Mouse (Mus musculus) right cerebral cortex, postnatal 10 days (tissue): ENCODE results near the gene Cd109.
A peak's percentile ranks its signal among the peaks of the same experiment; 100 is the strongest.

Experiments used
- DNase-seq, 2 experiments: peaks; one replicate each; pipeline ENCODE4 v3.0.0; 2021; ENCODE audit warnings: low spot score in 2 of 2

Gene Cd109

DNA sequence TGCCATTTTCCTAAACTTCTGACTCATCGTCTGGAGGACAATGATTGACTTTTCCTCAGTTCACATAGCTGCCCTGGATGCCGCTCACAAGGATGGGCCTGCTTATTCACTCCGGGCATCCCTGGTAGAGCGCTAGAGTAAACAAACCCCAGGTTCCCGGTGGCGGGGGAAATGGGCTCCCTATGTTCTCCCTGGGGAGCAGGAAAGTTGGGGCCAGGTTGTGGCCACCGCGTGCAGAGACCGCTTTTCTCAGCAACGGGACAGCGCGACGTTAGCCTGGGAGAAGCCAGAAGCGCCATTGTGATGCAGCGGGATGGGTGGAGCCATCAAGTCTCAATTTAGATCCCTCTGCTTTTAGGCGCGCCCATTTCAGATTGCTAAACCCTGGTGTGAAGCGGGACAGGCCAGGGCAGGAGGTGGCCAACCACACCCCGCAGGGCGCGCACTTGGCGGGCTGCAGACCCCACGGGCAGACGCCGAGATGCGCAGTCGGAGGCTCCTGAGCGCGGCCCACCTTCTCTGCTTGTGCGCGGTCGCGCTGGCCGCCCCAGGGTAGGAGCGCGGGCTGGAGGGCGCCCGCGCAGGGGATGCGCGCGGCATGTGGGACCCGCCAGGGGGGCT is at the start of gene Cd109:
Cd109 (plus strand) TSS at position 146 of the 621 bp plus-strand sequence.
- peak in 1 of 2 experiments; percentile 26 for DNase-seq

DNA sequence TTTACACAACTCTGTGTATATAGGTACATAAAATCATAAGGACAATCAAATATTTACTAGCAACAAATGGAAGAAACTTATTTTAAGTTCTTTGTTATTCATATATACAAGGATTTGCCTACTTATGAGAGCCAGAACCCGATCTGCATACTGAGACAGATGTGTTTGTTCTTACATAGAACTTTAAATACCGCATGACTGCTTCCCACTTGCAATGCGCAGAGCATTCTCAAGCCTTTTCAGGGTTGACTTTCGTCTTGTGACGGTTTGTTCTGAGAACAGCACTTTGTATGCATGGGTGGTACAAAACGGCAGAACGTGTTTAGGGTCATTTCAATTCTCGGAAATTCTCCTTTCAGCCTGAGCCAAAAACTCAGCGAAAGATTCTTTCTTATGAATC is 45.4 kb upstream of the Cd109 start:
- DNase-seq, result no peak

DNA sequence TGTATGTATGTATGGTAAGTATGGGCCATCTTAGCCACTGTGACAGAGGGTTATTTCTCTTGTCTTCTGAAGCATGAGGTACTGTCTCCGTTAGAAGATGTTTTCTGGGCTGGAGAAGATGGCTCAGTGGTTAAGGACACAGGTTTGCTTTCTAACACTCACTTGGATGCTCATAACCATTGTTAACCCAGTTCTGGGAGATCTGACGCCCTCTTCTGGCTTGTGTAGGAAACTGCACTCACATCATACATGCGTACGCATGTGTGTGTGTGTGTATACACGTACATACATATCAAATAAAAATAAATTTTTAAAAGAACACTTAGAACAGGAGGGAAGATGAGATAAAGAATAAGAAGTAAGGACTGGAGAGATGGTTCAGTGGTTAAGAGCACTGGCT is 38.9 kb upstream of the Cd109 start:
- no peak for DNase-seq

DNA sequence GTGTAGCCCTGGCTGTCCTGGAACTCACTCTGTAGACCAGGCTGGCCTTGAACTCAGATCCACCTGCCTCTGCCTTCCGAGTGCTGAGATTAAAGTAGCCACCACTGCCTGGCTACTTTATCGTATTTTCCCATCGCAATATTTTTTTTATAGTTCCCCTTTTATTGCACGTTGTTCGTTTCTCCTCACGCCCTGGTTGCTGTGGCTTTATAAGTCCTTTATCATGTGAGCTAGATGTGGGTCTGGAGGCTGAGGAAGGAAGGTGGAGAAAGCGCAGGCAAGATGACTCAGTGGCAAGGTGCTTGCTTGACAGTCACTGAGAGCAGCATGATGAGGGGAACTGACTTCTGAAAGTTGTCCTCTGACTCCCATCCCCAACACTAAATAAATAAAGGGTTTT is 36.5 kb upstream of the Cd109 start:
- DNase-seq, result no peak

- DNase-seq, result peak in 1 of 2 experiments; percentile 8
Measured at GRCm38 (mm10) chr9:78579644-78580396, 35.5 kb upstream of the Cd109 start.

DNA sequence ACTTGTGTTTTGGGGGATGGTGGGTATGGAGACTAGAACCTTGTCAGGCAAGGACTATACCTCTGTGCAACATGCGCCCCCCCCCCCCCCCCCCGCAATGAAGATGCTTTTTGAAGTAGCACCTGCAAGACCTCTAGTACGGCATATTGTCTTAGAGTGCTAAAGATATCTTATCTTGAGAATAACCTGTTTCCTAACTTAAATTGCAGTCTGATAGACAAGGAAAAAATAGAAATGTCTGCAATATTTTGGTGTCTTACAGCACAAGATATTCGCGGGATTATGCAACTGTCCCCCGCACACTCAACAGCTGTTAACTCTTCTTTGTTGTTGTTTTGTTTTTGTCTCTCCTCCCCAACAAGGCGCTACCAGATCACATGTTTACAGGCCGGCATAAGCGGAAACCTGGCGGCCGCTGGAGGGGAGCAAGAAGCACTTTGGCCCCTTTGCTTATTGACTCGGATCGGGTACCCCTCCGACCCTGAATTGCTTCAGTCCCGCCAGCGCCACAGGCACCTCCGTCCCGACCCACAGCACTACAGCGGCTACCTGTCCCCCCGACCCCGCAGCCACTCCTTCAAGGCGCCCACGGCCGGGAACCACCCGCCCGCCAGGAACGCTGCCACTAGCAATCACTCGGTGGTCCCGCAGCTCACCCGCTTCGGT is 28.0 kb upstream of the Cd109 start:
- no peak for DNase-seq

DNA sequence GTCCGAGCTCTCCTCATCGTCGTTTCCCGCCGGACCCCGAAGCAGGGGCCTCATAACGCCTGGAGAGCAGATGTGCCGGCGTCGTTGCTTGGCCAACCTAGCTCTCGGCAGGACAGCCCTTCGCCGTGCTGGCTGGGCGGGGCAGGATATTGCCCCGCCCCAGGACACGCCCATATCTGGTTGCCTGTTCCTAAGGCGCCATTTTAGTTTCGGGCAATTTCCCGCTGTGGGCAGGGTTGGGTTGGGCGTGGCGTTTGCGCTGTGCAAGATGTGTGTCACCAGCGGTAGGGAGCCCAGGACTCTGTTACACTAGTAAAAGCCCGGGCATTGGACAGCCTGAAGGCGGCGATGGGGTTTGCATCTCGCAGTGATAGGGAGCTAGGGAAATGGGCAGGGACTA is 27.4 kb upstream of the Cd109 start, which contains the start of gene Slc17a5:
Slc17a5 (minus strand) TSS at position 128 of the 400 bp plus-strand sequence.
- peak; percentile 95 for DNase-seq

- peak; percentile 33 to 44 for DNase-seq
Measured at GRCm38 (mm10) chr9:78588411-78589033, 26.8 kb upstream of the Cd109 start.

DNA sequence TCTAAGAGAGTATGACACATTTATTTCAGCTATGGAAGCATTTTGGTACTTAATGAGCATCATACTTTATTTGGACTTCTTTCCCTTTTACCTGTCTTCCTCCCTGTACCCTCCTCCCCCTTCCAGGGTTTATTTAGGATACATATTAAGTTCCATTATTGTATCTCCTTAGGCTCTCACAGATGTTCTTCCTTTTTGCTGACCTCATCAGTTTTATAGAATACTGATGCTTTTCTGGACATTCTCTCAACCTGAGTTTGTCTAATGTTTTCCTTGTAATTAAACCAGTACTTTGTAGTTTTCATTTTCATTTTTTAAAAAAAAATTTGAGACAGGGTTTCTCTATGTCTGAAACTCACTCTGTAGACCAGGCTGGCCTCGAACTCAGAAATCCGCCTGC is 24.9 kb upstream of the Cd109 start:
- DNase-seq, result no peak

DNA sequence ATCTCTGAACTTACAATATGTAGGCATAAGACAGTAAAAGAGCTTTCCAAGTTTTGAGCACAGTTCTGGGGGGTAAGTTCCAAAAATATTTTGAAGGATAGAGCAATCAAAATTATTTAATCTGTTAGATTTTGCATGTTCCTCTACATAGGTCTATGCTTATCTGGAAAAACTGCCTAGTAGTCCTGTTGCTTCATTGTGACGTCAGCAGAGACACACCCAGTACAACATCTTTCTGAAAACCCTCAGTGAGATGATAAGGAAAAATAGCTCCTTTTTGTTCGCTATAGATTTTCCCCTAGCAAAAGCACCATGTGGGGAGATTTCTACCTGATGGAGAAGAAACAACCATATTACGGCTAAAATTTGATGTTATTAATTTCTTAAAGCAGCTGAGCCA is 20.1 kb upstream of the Cd109 start:
- DNase-seq, result no peak

GRCm38 (mm10) chr9:78595769-78596555 is 19.4 kb upstream of the Cd109 start:
- no peak for DNase-seq

DNA sequence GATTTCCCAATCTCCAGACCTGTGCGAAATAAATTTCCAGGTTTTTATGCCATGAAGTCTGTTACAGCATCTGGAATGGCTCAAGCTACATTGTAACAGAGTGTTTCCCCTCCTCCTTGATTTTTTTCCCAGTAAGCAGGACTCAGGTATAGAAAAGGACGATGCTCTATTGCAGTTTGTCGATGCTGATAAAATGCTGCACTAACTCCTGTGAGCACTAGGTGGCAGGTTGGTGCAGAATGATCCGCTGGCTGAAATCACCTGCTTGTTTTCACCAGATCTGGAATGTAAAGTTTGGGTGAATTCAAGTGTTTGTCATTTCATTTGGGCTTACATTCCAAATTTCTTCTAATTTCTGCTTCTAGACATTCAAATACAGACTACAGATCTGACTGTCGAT is 18.5 kb upstream of the Cd109 start:
- peak; percentile 58 to 71 for DNase-seq

DNA sequence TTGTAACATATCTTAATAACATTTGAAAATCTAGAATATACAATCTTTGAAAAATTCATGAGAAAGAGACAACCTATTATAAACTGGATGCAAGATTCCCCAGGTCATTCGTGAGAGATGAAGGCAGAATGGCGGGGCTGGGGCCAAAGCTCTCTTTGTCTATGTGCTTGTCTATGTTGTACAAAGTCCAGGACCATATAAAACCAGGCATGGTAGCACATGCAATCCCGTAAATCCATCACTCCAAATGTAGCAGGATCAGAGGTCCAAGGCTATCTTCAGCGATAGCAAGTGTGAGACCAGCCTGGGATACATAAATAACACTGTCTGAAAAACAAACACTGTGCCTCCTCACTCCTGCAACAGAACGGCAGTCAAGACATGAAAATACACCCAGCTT is 15.4 kb upstream of the Cd109 start:
- no peak for DNase-seq

- DNase-seq, result peak in 1 of 2 experiments; percentile 45
Measured at GRCm38 (mm10) chr9:78601046-78601730, 14.2 kb upstream of the Cd109 start.

DNA sequence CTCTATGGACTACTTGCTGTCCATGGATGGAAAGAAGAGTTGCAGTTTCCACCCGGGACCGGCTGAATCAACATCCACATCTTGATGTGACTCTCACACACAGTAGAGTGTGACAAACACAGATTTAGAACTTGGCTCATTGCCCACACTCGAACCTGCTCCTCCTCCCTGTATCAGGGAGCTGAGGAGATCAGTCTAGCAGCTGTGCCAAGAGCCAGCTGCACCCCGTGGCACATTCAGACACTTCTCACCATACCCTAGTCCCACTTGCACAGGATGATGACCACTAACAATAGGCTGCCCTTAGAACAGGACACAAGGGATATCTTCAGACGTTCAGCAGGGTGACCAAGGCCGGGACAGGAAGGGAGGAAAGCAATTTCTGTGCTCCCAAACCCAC is 1.1 kb upstream of the Cd109 start:
- DNase-seq, result peak; percentile 27 to 40

DNA sequence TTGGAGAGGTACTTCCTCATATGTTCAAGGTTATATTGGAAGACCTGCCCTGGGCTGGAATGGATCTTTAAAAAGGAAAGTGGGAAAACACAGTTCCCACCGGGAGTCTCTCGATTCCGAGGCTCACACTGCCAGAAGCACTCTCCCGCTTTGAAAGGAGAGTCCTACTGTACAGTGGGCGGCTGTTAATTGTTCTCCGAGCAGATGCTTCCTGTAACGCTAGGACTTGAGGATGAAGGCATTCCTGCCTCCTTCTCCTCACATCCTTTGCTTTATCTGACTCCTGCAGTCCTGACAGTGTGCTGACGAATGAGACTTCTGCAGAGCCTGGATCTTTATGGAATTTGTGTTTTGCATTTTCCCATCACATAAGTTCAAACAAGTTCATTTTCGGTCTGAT is 3.9 kb downstream of the Cd109 start:
- no peak for DNase-seq

DNA sequence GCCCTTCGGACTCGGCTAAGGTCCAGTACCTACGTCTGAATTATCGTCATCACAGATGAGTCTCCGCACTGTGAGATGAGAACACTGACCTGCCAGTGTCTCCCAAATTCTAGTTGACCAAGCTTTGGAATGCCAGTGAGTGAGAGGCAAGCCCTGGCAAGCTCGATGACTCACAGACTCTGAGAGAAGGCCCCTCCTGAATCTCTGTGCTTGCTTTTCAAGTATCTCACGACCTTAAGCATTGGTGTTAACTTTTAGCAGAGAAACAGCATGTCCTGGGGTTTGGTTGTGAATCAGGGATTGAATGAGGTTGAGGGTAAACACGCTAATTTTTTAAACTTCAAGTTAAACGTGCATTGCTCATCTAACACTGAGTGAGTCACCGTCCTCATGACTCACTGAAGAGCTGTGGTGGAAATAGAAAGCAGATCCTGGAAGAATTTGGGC is 8.0 kb downstream of the Cd109 start:
- DNase-seq, result no peak

DNA sequence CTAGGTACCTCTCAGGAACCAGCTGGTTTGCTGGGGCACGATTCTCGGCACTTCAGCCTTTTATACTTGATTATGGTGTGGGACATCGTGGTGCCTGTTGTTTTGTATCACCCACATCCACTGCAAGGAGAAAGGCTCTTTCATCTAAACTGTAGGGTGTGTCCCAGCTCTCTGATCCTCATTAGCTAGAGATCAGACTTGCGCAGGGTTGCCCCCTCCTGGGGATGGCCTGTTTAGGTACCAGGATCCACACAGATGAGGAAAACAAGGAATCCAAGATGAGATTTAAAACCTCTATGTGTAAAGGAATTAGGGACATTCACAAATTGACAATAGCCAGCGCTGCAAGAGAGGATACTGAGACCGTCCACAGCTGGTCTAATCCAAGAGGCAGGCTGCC is 14.6 kb downstream of the Cd109 start:
- no peak for DNase-seq

GRCm38 (mm10) chr9:78631755-78632434 is 16.5 kb downstream of the Cd109 start:
- DNase-seq, result no peak

DNA sequence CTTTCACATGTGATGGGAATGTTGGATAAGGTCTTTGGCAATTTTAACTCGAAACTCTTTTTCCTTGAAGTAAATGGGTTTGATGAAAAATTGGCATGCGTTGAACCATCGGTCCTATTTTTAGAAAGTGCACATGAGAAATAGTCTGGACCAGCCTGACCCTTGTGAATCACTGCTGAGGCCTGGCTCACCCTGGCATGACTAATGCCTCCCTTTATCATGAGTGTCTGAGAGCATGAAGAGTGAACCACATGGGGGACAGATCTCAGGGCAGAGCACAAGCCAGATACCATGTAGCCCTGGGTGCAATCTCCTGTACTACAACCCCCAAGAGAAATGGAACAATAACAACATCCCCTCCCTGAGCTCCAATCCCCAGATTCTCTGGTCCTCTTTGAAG is 18.6 kb downstream of the Cd109 start:
- DNase-seq, result no peak
